Mouse (Mus musculus) forebrain, postnatal 0 days (tissue): ENCODE measurements around the gene Mast1. TPM values are rescaled to one million over a fixed set of nuclear protein-coding genes. Genes with fewer than 3 reads are reported as not detected.

Experiments
- ATAC-seq: fragments of 200-750 bp; cut with Nextera tagmentation; 2 replicates; pipeline ENCODE4 v1.8.0; 2017; ENCODE audit warnings: mild to moderate bottlenecking, moderate library complexity
- DNase-seq: peaks from one replicate; pipeline ENCODE4 v3.0.0-alpha.2; 2015
- H3K27ac ChIP-seq: fragments of 300-500 bp; sonication (generic); 2 replicates; pipeline ENCODE4 v1.5.1; 2014; ENCODE audit warnings: low read depth, mild to moderate bottlenecking, antibody characterized with exemption, low read length, moderate library complexity, mixed read lengths
- H3K27me3 ChIP-seq: fragments of 300-500 bp; sonication (generic); 2 replicates; pipeline ENCODE4 v1.6.1; 2014; ENCODE audit warnings: mild to moderate bottlenecking, low read length, mixed read lengths; ENCODE audit not compliant: insufficient read depth
- H3K36me3 ChIP-seq: fragments of 300-500 bp; sonication (generic); 2 replicates; pipeline ENCODE4 v1.6.1; 2014; ENCODE audit warnings: mild to moderate bottlenecking, moderate library complexity; ENCODE audit not compliant: insufficient read depth
- H3K4me1 ChIP-seq: fragments of 300-500 bp; sonication (generic); 2 replicates; pipeline ENCODE4 v1.6.1; 2014; ENCODE audit warnings: antibody characterized with exemption; ENCODE audit not compliant: insufficient read depth
- H3K4me2 ChIP-seq: fragments of 300-500 bp; sonication (generic); 2 replicates; pipeline ENCODE4 v1.6.1; 2014; ENCODE audit warnings: low read depth, mild to moderate bottlenecking, moderate library complexity
- H3K4me3 ChIP-seq: fragments of 300-500 bp; sonication (generic); 2 replicates; pipeline ENCODE4 v1.5.1; 2014; ENCODE audit warnings: low read depth, low read length, mixed read lengths
- H3K9ac ChIP-seq: fragments of 300-500 bp; sonication (generic); 2 replicates; pipeline ENCODE4 v1.6.1; 2014; ENCODE audit warnings: mild to moderate bottlenecking
- H3K9me3 ChIP-seq: fragments of 300-500 bp; sonication (generic); 2 replicates; pipeline ENCODE4 v1.6.1; 2016; ENCODE audit warnings: low read length
- CTCF ChIP-seq: sonication (generic); IDR thresholded peaks from 2 replicates; pipeline ENCODE4 v1.5.1; 2016; ENCODE audit warnings: antibody characterized with exemption, control low read depth, low read depth
- WGBS: fragments of 180-500 bp; shearing (Covaris S2); extraction: QIAGEN DNeasy Blood & Tissue Kit; methylation state at CpG from one replicate; pipeline ENCODE4 v1.1.7; 2014; 5-methylcytosine and 5-hydroxymethylcytosine counted together
- polyA plus RNA-seq: library from polyadenylated mRNA; unstranded; fragments of >200 nt; fragmentation: Nextera tagmentation; extraction: Ambion mirVana; gene quantifications from 2 replicates; pipeline ENCODE4 v1.2.1, GENCODE M21; 2015
- total RNA-seq: library from RNA; depleted of rRNA; stranded (reverse); fragments of >200 nt; gene quantifications from 2 replicates; pipeline ENCODE4 v1.2.3, GENCODE M21; 2014

The Mast1 gene
- total and polyA plus RNA-seq, 2 experiments from 2014 or later, result 57.7 to 63.8 TPM

- Histone ChIP-seq H3K4me3 (no peak overlapping the region), H3K9me3 (no peaks in the 10 kb centered on the region), H3K4me2 (no peak overlapping the region), H3K9ac (no peak overlapping the region), H3K27me3 (peaks cover 4% of the 10 kb centered on the region), H3K36me3 (peaks cover 78% of the 10 kb centered on the region), H3K4me1 (no peaks in the 10 kb centered on the region), H3K27ac (no peak overlapping the region)
- DNase-seq (peak; percentile 73), ATAC-seq (peak; percentile 56; the same call in 1 of the 2 replicates)
- TF ChIP-seq CTCF, result peak; percentile 63
- 34% methylated on average over 4 of the region's 4 CpGs for WGBS
Measured at GRCm38 (mm10) chr8:84913960-84914359, 23.2 kb downstream of the Mast1 start.

DNA sequence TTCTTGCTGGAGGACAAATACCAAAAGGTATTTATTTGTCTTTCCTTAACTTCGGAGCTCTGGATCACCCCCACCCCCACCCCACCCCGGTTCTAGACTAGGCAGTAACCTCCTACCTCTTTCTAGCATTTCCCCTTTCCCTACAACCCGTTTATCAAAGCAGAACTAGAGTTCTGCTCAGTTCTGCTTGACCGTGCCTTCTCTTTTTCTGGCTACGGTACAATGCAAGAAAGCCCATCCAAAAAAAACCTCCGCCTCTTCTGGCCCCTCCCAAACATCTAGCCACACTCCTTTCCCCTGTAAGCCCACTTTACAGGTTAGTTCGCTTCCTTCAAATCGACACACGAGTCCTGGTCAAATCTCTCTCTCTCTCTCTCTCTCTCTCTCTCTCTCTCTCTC is 23.7 kb downstream of the Mast1 start:
- no peak overlapping the region for H3K27ac ChIP-seq
- peak overlapping the region; percentile 34 for H3K4me2 ChIP-seq
- H3K4me3 ChIP-seq, result peak overlapping the region; percentile 5; the same call in 1 of the 2 replicates
- no peak for DNase-seq
- no peaks in the 10 kb centered on the region for H3K4me1 ChIP-seq
- no peak overlapping the region for H3K9ac ChIP-seq
- peaks cover 73% of the 10 kb centered on the region for H3K36me3 ChIP-seq
- ATAC-seq, result no peak
- TF ChIP-seq CTCF, result no peak
- no peaks in the 10 kb centered on the region for H3K9me3 ChIP-seq
- 16% methylated on average over 9 of the region's 9 CpGs for WGBS
- H3K27me3 ChIP-seq, result peaks cover 4% of the 10 kb centered on the region

DNA sequence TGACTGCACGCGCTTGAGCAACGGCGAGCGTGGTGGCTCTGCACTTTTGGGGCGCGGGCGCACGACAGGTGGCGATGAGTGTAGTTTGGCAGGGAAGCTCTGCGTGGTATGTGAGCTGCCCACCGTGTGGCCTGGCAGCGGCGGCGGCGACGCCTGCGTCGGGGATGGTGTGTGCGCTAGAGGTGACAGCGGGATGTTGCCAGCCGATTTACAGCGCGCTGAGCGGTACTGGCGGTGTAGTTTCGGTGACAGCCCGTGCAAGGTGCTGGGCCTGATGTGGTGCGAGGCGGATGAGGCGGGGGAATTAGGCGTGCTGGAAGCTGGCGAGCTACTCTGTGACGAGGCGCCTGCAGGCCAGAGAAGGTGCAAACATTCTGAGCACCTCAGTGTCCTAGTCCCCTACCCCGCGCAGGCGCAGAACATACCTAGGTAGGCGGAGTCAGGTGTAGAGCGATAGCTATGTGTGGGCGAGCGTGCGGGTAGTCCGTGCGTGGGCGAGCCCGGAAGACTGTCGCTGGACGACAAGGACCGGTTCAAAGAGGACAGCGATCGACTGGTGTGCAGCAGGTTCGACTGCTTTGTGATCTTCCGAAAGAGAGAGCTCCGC is 24.2 kb downstream of the Mast1 start:
- Histone ChIP-seq H3K27me3 (peaks cover 4% of the 10 kb centered on the region), H3K36me3 (peaks cover 68% of the 10 kb centered on the region), H3K9ac (no peak overlapping the region), H3K9me3 (no peaks in the 10 kb centered on the region), H3K27ac (no peak overlapping the region), H3K4me3 (peak overlapping the region; percentile 5), H3K4me1 (no peaks in the 10 kb centered on the region), H3K4me2 (peak overlapping the region; percentile 34)
- no peak for TF ChIP-seq CTCF
- DNase-seq (peak; percentile 66), ATAC-seq (no peak)
- 7% methylated on average over 55 of the region's 55 CpGs for WGBS

- H3K9ac ChIP-seq, result no peak overlapping the region
- WGBS, result 36% methylated on average over 27 of the region's 27 CpGs
- H3K4me2 ChIP-seq, result no peak overlapping the region
- peaks cover 4% of the 10 kb centered on the region for H3K27me3 ChIP-seq
- H3K4me3 ChIP-seq, result no peak overlapping the region
- TF ChIP-seq CTCF, result no peak
- H3K36me3 ChIP-seq, result peaks cover 62% of the 10 kb centered on the region
- ATAC-seq, result no peak
- DNase-seq, result no peak
- H3K4me1 ChIP-seq, result no peaks in the 10 kb centered on the region
- H3K27ac ChIP-seq, result no peak overlapping the region
- no peaks in the 10 kb centered on the region for H3K9me3 ChIP-seq
Measured at GRCm38 (mm10) chr8:84912391-84912790, 24.8 kb downstream of the Mast1 start.

DNA sequence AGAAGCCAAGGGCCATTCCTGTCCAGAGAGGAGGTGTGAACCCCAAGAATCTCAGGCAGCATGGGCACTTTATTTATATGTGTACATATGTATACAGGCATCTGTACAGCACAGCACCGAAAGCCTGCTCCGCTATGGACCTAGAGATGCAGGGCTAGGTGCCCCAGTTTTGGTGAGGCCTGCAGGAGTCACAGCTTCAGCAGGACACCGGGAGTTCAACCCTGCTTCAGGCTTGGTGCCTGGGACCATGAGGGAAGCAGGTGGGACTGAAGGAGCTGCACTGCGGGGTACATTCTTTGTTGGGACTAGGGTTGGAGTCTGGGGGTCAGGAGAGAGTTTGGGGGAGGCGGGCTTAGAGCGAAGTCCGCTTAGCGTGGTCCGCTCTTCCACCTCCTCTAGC is 25.3 kb downstream of the Mast1 start:
- no peak overlapping the region for H3K4me2 ChIP-seq
- TF ChIP-seq CTCF, result no peak
- H3K9me3 ChIP-seq, result no peaks in the 10 kb centered on the region
- H3K36me3 ChIP-seq, result peaks cover 57% of the 10 kb centered on the region
- DNase-seq (no peak), ATAC-seq (no peak)
- no peaks in the 10 kb centered on the region for H3K4me1 ChIP-seq
- H3K4me3 ChIP-seq, result no peak overlapping the region
- H3K27ac ChIP-seq, result no peak overlapping the region
- no peak overlapping the region for H3K9ac ChIP-seq
- WGBS, result 86% methylated on average over 9 of the region's 9 CpGs
- peaks cover 4% of the 10 kb centered on the region for H3K27me3 ChIP-seq

DNA sequence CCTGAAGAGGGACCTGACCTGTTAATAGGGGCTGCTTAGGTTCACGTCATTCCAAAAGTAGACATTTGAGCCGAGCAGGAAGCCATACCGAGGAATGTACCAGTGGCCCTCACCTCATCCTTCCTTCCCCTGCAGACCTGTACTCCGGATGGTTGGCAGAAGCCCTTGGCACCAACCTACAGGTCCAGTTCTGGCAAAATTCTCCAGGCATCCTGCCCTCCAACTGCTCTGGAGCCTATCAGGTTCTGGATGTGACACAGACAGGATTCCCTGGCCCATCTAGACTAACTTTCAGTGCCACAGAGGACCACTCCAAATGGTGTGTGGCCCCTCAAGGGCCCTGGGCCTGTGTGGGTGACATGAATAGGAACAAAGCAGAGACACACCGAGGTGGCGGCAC is 26.6 kb downstream of the Mast1 start:
- peaks cover 44% of the 10 kb centered on the region for H3K36me3 ChIP-seq
- no peak overlapping the region for H3K4me2 ChIP-seq
- peaks cover 4% of the 10 kb centered on the region for H3K27me3 ChIP-seq
- no peak overlapping the region for H3K4me3 ChIP-seq
- 89% methylated on average over 6 of the region's 6 CpGs for WGBS
- H3K9me3 ChIP-seq, result no peaks in the 10 kb centered on the region
- no peak for DNase-seq
- H3K27ac ChIP-seq, result no peak overlapping the region
- TF ChIP-seq CTCF, result no peak
- no peak overlapping the region for H3K9ac ChIP-seq
- no peak for ATAC-seq
- H3K4me1 ChIP-seq, result no peaks in the 10 kb centered on the region

DNA sequence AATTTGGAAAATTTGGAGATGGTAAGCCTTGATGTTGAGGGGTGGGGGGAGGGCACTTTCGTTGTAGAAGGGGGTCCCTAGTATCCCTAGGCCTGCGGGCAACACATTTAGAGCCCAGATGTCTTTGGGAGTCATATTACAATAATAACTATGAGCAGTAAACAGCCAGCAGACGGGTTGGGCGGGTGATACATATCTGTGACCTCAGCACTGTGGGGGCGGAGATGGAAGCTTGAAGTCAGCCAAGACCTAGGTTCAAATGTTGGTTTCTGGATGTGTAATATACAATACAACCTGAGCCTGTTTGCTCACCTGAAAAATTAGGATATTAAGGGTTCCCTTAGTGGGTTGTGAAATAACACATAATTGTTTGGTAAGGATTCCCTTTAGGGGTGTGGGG is 27.2 kb downstream of the Mast1 start:
- Histone ChIP-seq H3K27ac (no peak overlapping the region), H3K9ac (no peak overlapping the region), H3K4me2 (no peak overlapping the region), H3K4me1 (no peaks in the 10 kb centered on the region), H3K27me3 (peaks cover under 1% of the 10 kb centered on the region; the same call in 1 of the 2 replicates), H3K4me3 (no peak overlapping the region), H3K36me3 (peaks cover 38% of the 10 kb centered on the region), H3K9me3 (no peaks in the 10 kb centered on the region)
- ATAC-seq, result no peak
- WGBS, result 84% methylated on average over 5 of the region's 5 CpGs
- DNase-seq, result no peak
- TF ChIP-seq CTCF, result no peak
